ENCODE assay signal across 16 mouse cellular contexts in the genomic region with DNA sequence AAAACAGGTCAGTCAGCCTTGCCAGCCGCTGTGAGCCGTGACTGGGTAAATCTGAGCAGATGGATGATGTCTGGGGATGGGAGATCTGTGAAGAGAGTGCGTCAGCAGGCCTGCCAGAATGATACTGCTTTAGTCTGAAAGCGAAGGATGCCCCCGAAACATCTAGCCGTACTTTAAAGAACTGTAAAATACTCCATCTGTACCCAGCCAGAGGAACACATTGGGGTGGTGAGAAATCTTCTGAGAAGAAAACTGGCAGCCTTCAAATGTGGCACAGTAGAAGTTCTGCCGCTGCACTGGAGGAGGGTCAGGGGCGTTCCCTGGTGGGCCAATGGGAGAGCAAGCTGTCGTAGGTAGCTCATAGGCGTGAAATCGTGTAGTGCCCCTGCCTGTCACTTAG.
DNase-seq lines count a peak whose midpoint lies in the region; ATAC-seq and TF ChIP-seq lines count a peak whose summit lies in the region.
"Had no signal": no experiment of that assay in that cellular context is flagged by ENCODE, and none has a peak within 500 bp of the region (broad histone marks: within the 10 kb centered on the region; RNA-seq: fewer than 3 reads in every experiment).

No protein-coding gene starts in this region.

- H3K9ac ChIP-seq in forebrain, postnatal 0 days, result no peak overlapping the region
- H3K9ac ChIP-seq: liver, embryonic 13.5 days had no signal

- H3K9me3 ChIP-seq in forebrain, postnatal 0 days (ENCODE audit: low read length), result no peaks in the 10 kb centered on the region
- H3K9me3 ChIP-seq: liver, embryonic 13.5 days had no signal

- DNase-seq in cerebellum, postnatal 10 days, result peak; percentile 26 to 38
- DNase-seq in cerebellum, adult 9-11 months, result no peak
- peak; percentile 58 for DNase-seq in forebrain, postnatal 0 days
- DNase-seq in layer of hippocampus, postnatal 14 days (ENCODE audit: low spot score in 2 of 2), result peak; percentile 31 to 57
- DNase-seq in right cerebral cortex, adult 2 months (ENCODE audit: low spot score in 2 of 2), result peak; percentile 79 to 84
- no peak for DNase-seq in gastrocnemius, adult 18-20 months (ENCODE audit: low spot score)
- no peak for DNase-seq in embryo, embryonic 9.5 days (ENCODE audit: extremely low spot score)
- DNase-seq in testis, postnatal 10 days (ENCODE audit: low spot score), result no peak
- DNase-seq: cerebellum, adult 9-10 months; heart, postnatal 14 days; liver, embryonic 13.5 days; retina, postnatal 1 day had no signal

- H3K36me3 ChIP-seq in forebrain, postnatal 0 days (ENCODE audit: insufficient read depth), result no peaks in the 10 kb centered on the region
- H3K36me3 ChIP-seq: liver, embryonic 13.5 days had no signal

- no peak for TF ChIP-seq CTCF in forebrain, postnatal 0 days (IDR thresholded peaks at IDR 0.05; ENCODE audit: low read depth)

- H3K27ac ChIP-seq in forebrain, postnatal 0 days (ENCODE audit: low read depth, low read length), result no peak overlapping the region
- H3K27ac ChIP-seq: liver, embryonic 13.5 days had no signal

- ATAC-seq in forebrain, postnatal 0 days, result peak; percentile 81
- ATAC-seq: activated CD4-positive, CD25-positive, alpha-beta regulatory T cell, adult 4 months; hindbrain, embryonic 16.5 days; lung, postnatal 0 days had no signal

- H3K27me3 ChIP-seq in forebrain, postnatal 0 days (ENCODE audit: insufficient read depth, low read length), result no peaks in the 10 kb centered on the region
- H3K27me3 ChIP-seq: CH12.LX; liver, embryonic 13.5 days had no signal

- WGBS in forebrain, postnatal 0 days, result 74% methylated on average over 11 of the region's 11 CpGs

- no peaks in the 10 kb centered on the region for H3K4me1 ChIP-seq in forebrain, postnatal 0 days (ENCODE audit: insufficient read depth)
- H3K4me1 ChIP-seq: liver, embryonic 13.5 days had no signal

- H3K4me2 ChIP-seq in forebrain, postnatal 0 days (ENCODE audit: low read depth), result no peak overlapping the region
- H3K4me2 ChIP-seq: liver, embryonic 13.5 days had no signal

- H3K4me3 ChIP-seq in forebrain, postnatal 0 days (ENCODE audit: low read depth, low read length), result no peak overlapping the region
- H3K4me3 ChIP-seq: liver, embryonic 13.5 days had no signal

Comparison
In these comparisons a context has a peak if more than half of its experiments do, and no peak if none do; other contexts are left out.
1. DNase-seq: peak in cerebellum, postnatal 10 days (2 of 2), forebrain, postnatal 0 days (single experiment), layer of hippocampus, postnatal 14 days (2 of 2) and right cerebral cortex, adult 2 months (2 of 2); none in cerebellum, adult 9-11 months (single experiment), gastrocnemius, adult 18-20 months (single experiment), embryo, embryonic 9.5 days (single experiment) and testis, postnatal 10 days (single experiment).